In genomic region chr10:75979432-75979831, GRCm38 (mm10) we compare ENCODE assay signal across 24 mouse cellular contexts. TPM values are rescaled to one million over a fixed set of nuclear protein-coding genes. Genes with fewer than 3 reads are reported as not detected.
DNase-seq lines count a peak whose midpoint lies in the region; ATAC-seq lines count a peak whose summit lies in the region.
"Had no signal": no experiment of that assay in that cellular context is flagged by ENCODE, and none has a peak within 500 bp of the region (broad histone marks: within the 10 kb centered on the region; RNA-seq: fewer than 3 reads in every experiment).

No protein-coding gene starts in this region.

- peaks cover 4% of the 10 kb centered on the region for H3K4me1 ChIP-seq in forebrain, embryonic 15.5 days
- no peaks in the 10 kb centered on the region for H3K4me1 ChIP-seq in forebrain, embryonic 12.5 days
- no peaks in the 10 kb centered on the region for H3K4me1 ChIP-seq in limb, embryonic 10.5 days
- H3K4me1 ChIP-seq: embryonic facial prominence, embryonic 13.5 days; heart, embryonic 13.5 days; hindbrain, embryonic 15.5 days had no signal

- no peaks in the 10 kb centered on the region for H3K36me3 ChIP-seq in forebrain, embryonic 15.5 days
- no peaks in the 10 kb centered on the region for H3K36me3 ChIP-seq in forebrain, embryonic 12.5 days (replicated peaks)
- H3K36me3 ChIP-seq in limb, embryonic 10.5 days: no peaks in the 10 kb centered on the region
- H3K36me3 ChIP-seq: embryonic facial prominence, embryonic 13.5 days; heart, embryonic 13.5 days; hindbrain, embryonic 15.5 days had no signal

- no peak overlapping the region for H3K27ac ChIP-seq in forebrain, embryonic 15.5 days (replicated peaks)
- no peak overlapping the region for H3K27ac ChIP-seq in forebrain, embryonic 12.5 days
- H3K27ac ChIP-seq in limb, embryonic 10.5 days: no peak overlapping the region
- H3K27ac ChIP-seq: embryonic facial prominence, embryonic 13.5 days; heart, embryonic 13.5 days; hindbrain, embryonic 15.5 days had no signal

- peak; percentile 46 to 66 for DNase-seq in right cerebral cortex, postnatal 10 days (ENCODE audit: low spot score in 2 of 2)
- DNase-seq in right cerebral cortex, postnatal 36 days (ENCODE audit: low spot score in 2 of 2): no peak
- DNase-seq in brain, adult 2 months (ENCODE audit: low read depth, low spot score): peak; percentile 41
- peak; percentile 78 for DNase-seq in brain, embryonic 18.5 days (ENCODE audit: low read depth, low spot score)
- DNase-seq in urinary bladder, postnatal 36 days (ENCODE audit: low spot score in 2 of 2): no peak
- no peak for DNase-seq in limb, embryonic 10.5 days (ENCODE audit: low spot score)
- DNase-seq: adrenal gland, adult 2 months; adrenal gland, postnatal 36 days; cerebellum, adult 18-20 months; cerebellum, adult 9-11 months; cerebellum, postnatal 36 days; gastrocnemius, postnatal 10 days; heart, postnatal 36 days had no signal

- H3K9me3 ChIP-seq in forebrain, embryonic 15.5 days: no peaks in the 10 kb centered on the region
- H3K9me3 ChIP-seq in forebrain, embryonic 12.5 days: no peaks in the 10 kb centered on the region
- no peaks in the 10 kb centered on the region for H3K9me3 ChIP-seq in limb, embryonic 10.5 days (replicated peaks)
- H3K9me3 ChIP-seq: embryonic facial prominence, embryonic 13.5 days; heart, embryonic 13.5 days; hindbrain, embryonic 15.5 days had no signal

- 69% methylated on average over 3 of the region's 3 CpGs for WGBS in forebrain, embryonic 15.5 days
- 87% methylated on average over 3 of the region's 3 CpGs for WGBS in forebrain, embryonic 12.5 days
- 89% methylated on average over 3 of the region's 3 CpGs for WGBS in limb, embryonic 10.5 days

- no peaks in the 10 kb centered on the region for H3K27me3 ChIP-seq in forebrain, embryonic 15.5 days
- no peaks in the 10 kb centered on the region for H3K27me3 ChIP-seq in forebrain, embryonic 12.5 days
- no peaks in the 10 kb centered on the region for H3K27me3 ChIP-seq in limb, embryonic 10.5 days (ENCODE audit: low read depth, poor library complexity, severe bottlenecking)
- H3K27me3 ChIP-seq: CH12.LX; embryonic facial prominence, embryonic 13.5 days; heart, embryonic 13.5 days; hindbrain, embryonic 15.5 days; Patski had no signal

- H3K4me3 ChIP-seq in forebrain, embryonic 15.5 days: no peak overlapping the region
- no peak overlapping the region for H3K4me3 ChIP-seq in forebrain, embryonic 12.5 days (replicated peaks)
- H3K4me3 ChIP-seq in limb, embryonic 10.5 days: no peak overlapping the region
- H3K4me3 ChIP-seq: embryonic facial prominence, embryonic 13.5 days; heart, embryonic 13.5 days; hindbrain, embryonic 15.5 days had no signal

- no peak overlapping the region for H3K9ac ChIP-seq in forebrain, embryonic 15.5 days (replicated peaks)
- H3K9ac ChIP-seq in forebrain, embryonic 12.5 days: no peak overlapping the region
- H3K9ac ChIP-seq: embryonic facial prominence, embryonic 13.5 days; heart, embryonic 13.5 days; hindbrain, embryonic 15.5 days had no signal

- H3K4me2 ChIP-seq in forebrain, embryonic 15.5 days (replicated peaks): no peak overlapping the region
- H3K4me2 ChIP-seq in forebrain, embryonic 12.5 days: no peak overlapping the region
- H3K4me2 ChIP-seq: embryonic facial prominence, embryonic 13.5 days; heart, embryonic 13.5 days; hindbrain, embryonic 15.5 days had no signal

- peak; percentile 71; the same call in 1 of the 2 replicates for ATAC-seq in forebrain, embryonic 15.5 days (replicated peaks)
- ATAC-seq in forebrain, embryonic 12.5 days (ENCODE audit: low FRiP score): no peak
- ATAC-seq: intestine, embryonic 16.5 days; Patski had no signal

RNA-seq across cellular contexts. Expression of gene Gm5134, which starts 25.1 kb away (rescaled TPM):
- polyA plus RNA-seq in forebrain, embryonic 15.5 days (2015; fragmentation: Nextera tagmentation; extraction: Ambion mirVana): 0.15 TPM in 1 of 2 replicates, not detected in the other
- polyA plus RNA-seq in forebrain, embryonic 12.5 days (2016; fragmentation: Nextera tagmentation; extraction: Ambion mirVana): not detected in 2 replicates
- 0.06 TPM in 1 of 2 replicates, not detected in the other for polyA plus RNA-seq in limb, embryonic 10.5 days (2016; fragmentation: Nextera tagmentation; extraction: Ambion mirVana)
- polyA plus RNA-seq: embryonic facial prominence, embryonic 13.5 days; heart, embryonic 13.5 days; heart, postnatal 0 days; hindbrain, embryonic 15.5 days; intestine, embryonic 16.5 days; Patski had no signal

RNA-seq across cellular contexts. Expression of gene Vpreb3, which starts 36.6 kb away (rescaled TPM):
- 0.42 and 0.48 TPM in 2 replicates for polyA plus RNA-seq in forebrain, embryonic 15.5 days (2015; fragmentation: Nextera tagmentation; extraction: Ambion mirVana)
- not detected in 2 replicates for polyA plus RNA-seq in forebrain, embryonic 12.5 days (2016; fragmentation: Nextera tagmentation; extraction: Ambion mirVana)
- 0.34 and 0.65 TPM in 2 replicates for polyA plus RNA-seq in limb, embryonic 10.5 days (2016; fragmentation: Nextera tagmentation; extraction: Ambion mirVana)
- polyA plus RNA-seq: frontal cortex, adult 2 months; hindbrain, embryonic 11.5 days; Patski had no signal

RNA-seq across cellular contexts. Expression of gene Gm867, which starts 39.0 kb away (rescaled TPM):
- polyA plus RNA-seq in forebrain, embryonic 15.5 days (2015; fragmentation: Nextera tagmentation; extraction: Ambion mirVana): 0.28 TPM in 1 of 2 replicates, not detected in the other
- polyA plus RNA-seq in forebrain, embryonic 12.5 days (2016; fragmentation: Nextera tagmentation; extraction: Ambion mirVana): 0.46 TPM in 1 of 2 replicates, not detected in the other
- polyA plus RNA-seq in limb, embryonic 10.5 days (2016; fragmentation: Nextera tagmentation; extraction: Ambion mirVana): 0.20 and 0.49 TPM in 2 replicates
- polyA plus RNA-seq: embryonic facial prominence, embryonic 13.5 days had no signal

RNA-seq across cellular contexts. Expression of gene Mmp11, which starts 43.1 kb away (rescaled TPM):
- 19.8 and 20.3 TPM in 2 replicates for polyA plus RNA-seq in forebrain, embryonic 15.5 days (2015; fragmentation: Nextera tagmentation; extraction: Ambion mirVana)
- 31.3 and 33.3 TPM in 2 replicates for polyA plus RNA-seq in forebrain, embryonic 12.5 days (2016; fragmentation: Nextera tagmentation; extraction: Ambion mirVana)
- 39.6 and 68.1 TPM in 2 replicates for polyA plus RNA-seq in limb, embryonic 10.5 days (2016; fragmentation: Nextera tagmentation; extraction: Ambion mirVana)

RNA-seq across cellular contexts. Expression of gene Chchd10, which starts 46.5 kb away (rescaled TPM):
- polyA plus RNA-seq in forebrain, embryonic 15.5 days (2015; fragmentation: Nextera tagmentation; extraction: Ambion mirVana): 24.8 and 24.9 TPM in 2 replicates
- 7.6 and 7.8 TPM in 2 replicates for polyA plus RNA-seq in forebrain, embryonic 12.5 days (2016; fragmentation: Nextera tagmentation; extraction: Ambion mirVana)
- 4.9 and 5.8 TPM in 2 replicates for polyA plus RNA-seq in limb, embryonic 10.5 days (2016; fragmentation: Nextera tagmentation; extraction: Ambion mirVana)

Comparison
In these comparisons a context has a peak if more than half of its experiments do, and no peak if none do; other contexts are left out.
1. DNase-seq: peak in right cerebral cortex, postnatal 10 days (2 of 2), brain, adult 2 months (single experiment) and brain, embryonic 18.5 days (single experiment); none in right cerebral cortex, postnatal 36 days (0 of 2), urinary bladder, postnatal 36 days (0 of 2) and limb, embryonic 10.5 days (single experiment).